Mouse (Mus musculus) right cerebral cortex, adult 18-20 months (tissue): ENCODE data around the gene Adgrg1.

ENCODE experiments used
- DNase-seq: peaks from one replicate; pipeline ENCODE4 v3.0.0; 2022; ENCODE audit warnings: mixed read lengths

Gene Adgrg1

GRCm38 (mm10) chr8:94978131-94978530 lies 3.6 kb downstream of the Adgrg1 start:
- peak; percentile 29 for DNase-seq

GRCm38 (mm10) chr8:94978593-94979319 lies 4.2 kb downstream of the Adgrg1 start:
- no peak for DNase-seq

GRCm38 (mm10) chr8:94980176-94980575 lies 5.6 kb downstream of the Adgrg1 start:
- DNase-seq, result no peak

GRCm38 (mm10) chr8:94980976-94981375 lies 6.4 kb downstream of the Adgrg1 start:
- DNase-seq, result no peak

- no peak for DNase-seq
Observed at GRCm38 (mm10) chr8:94981848-94982247, 7.3 kb downstream of the Adgrg1 start.

GRCm38 (mm10) chr8:94983146-94983545 lies 8.6 kb downstream of the Adgrg1 start:
- no peak for DNase-seq

- DNase-seq, result peak; percentile 78
Observed at GRCm38 (mm10) chr8:94983881-94984516, 9.4 kb downstream of the Adgrg1 start.

GRCm38 (mm10) chr8:94985023-94985422 lies 10.5 kb downstream of the Adgrg1 start:
- DNase-seq, result no peak

GRCm38 (mm10) chr8:94986676-94987075 lies 12.1 kb downstream of the Adgrg1 start:
- DNase-seq, result peak; percentile 66

- DNase-seq, result no peak
Observed at GRCm38 (mm10) chr8:94987553-94987952, 13.0 kb downstream of the Adgrg1 start.

- no peak for DNase-seq
Observed at GRCm38 (mm10) chr8:94988619-94989018, 14.1 kb downstream of the Adgrg1 start.

- no peak for DNase-seq
Observed at GRCm38 (mm10) chr8:94989711-94990110, 15.2 kb downstream of the Adgrg1 start.

GRCm38 (mm10) chr8:94990598-94991453 lies 16.3 kb downstream of the Adgrg1 start:
- DNase-seq, result no peak

- no peak for DNase-seq
Observed at GRCm38 (mm10) chr8:94991454-94991994, 17.0 kb downstream of the Adgrg1 start.

- no peak for DNase-seq
Observed at GRCm38 (mm10) chr8:94992010-94992409, 17.5 kb downstream of the Adgrg1 start.

GRCm38 (mm10) chr8:94992534-94992933 lies 18.0 kb downstream of the Adgrg1 start:
- DNase-seq, result peak; percentile 75

GRCm38 (mm10) chr8:94992996-94993724 lies 18.6 kb downstream of the Adgrg1 start:
- peak; percentile 29 for DNase-seq

GRCm38 (mm10) chr8:94994006-94994405 lies 19.5 kb downstream of the Adgrg1 start:
- DNase-seq, result peak; percentile 80

GRCm38 (mm10) chr8:94994510-94994909 lies 20.0 kb downstream of the Adgrg1 start:
- no peak for DNase-seq

GRCm38 (mm10) chr8:94995336-94995893 lies 20.9 kb downstream of the Adgrg1 start:
- DNase-seq, result peak; percentile 37

- no peak for DNase-seq
Observed at GRCm38 (mm10) chr8:94996037-94996436, 21.5 kb downstream of the Adgrg1 start.
